Comparison of ENCODE assay signal across 19 mouse cellular contexts in genomic region chr6:145016639-145017038, GRCm38 (mm10). TPM values are rescaled to one million over a fixed set of nuclear protein-coding genes. Genes with fewer than 3 reads are reported as not detected.
A peak's percentile ranks its signal among the peaks of the same experiment; 100 is the strongest.
DNase-seq lines count a peak whose midpoint lies in the region; ATAC-seq lines count a peak whose summit lies in the region.
"Had no signal": no experiment of that assay in that cellular context is flagged by ENCODE, and none has a peak within 500 bp of the region (broad histone marks: within the 10 kb centered on the region; RNA-seq: fewer than 3 reads in every experiment).

No protein-coding gene starts in this region.

- DNase-seq in 416B (ENCODE audit: low read depth) (peak; percentile 27), WW6 (ENCODE audit: low read depth, low spot score) (peak; percentile 45)
- DNase-seq in adrenal gland, adult 2 months = no peak
- DNase-seq in lung, adult 18-20 months = no peak
- DNase-seq: adrenal gland, adult 8-10 months; adrenal gland, postnatal 14 days; adrenal gland, postnatal 36 days; cerebellum, adult 11-12 months; cerebellum, adult 2 months; cerebellum, adult 9-10 months; cerebellum, postnatal 10 days; cerebellum, postnatal 25 days; forebrain, postnatal 0 days had no signal

- peak; percentile 50 for ATAC-seq in granulocyte monocyte progenitor cell, adult 5-6 weeks (replicated peaks; ENCODE audit: poor library complexity, severe bottlenecking)
- no peak for ATAC-seq in monocyte, adult 5-6 weeks (replicated peaks; ENCODE audit: insufficient number of reproducible peaks, low FRiP score, low TSS enrichment, poor library complexity, severe bottlenecking)
- ATAC-seq: forebrain, embryonic 13.5 days; forebrain, embryonic 15.5 days; forebrain, postnatal 0 days; Patski had no signal

RNA-seq across cellular contexts. Expression of gene Bcat1, which starts 59.3 kb away (rescaled TPM):
- 0.52 TPM in 1 of 2 replicates, not detected in the other for total RNA-seq in granulocyte monocyte progenitor cell, adult 5-6 weeks (2014; fragmentation: Nextera tagmentation)
- 2.1 and 7.0 TPM in 2 replicates for total RNA-seq in granulocyte monocyte progenitor cell, adult 5-6 weeks (2017)
- total RNA-seq in adrenal gland, adult 2 months (2021) = 10 to 100 TPM; 11.4 to 34.6 TPM
- polyA plus RNA-seq in adrenal gland, adult 2 months (2012; rRNA removed) = 0.48 and 0.57 TPM in 2 replicates
- not detected in 3 replicates for total RNA-seq in monocyte, adult 5-6 weeks (2017)
- polyA plus RNA-seq: G1E had no signal

Comparison
In these comparisons a context has a peak if more than half of its experiments do, and no peak if none do; other contexts are left out.
1. DNase-seq: peak in 416B (single experiment) and WW6 (single experiment); none in adrenal gland, adult 2 months (single experiment) and lung, adult 18-20 months (0 of 2).